Mouse (Mus musculus): ENCODE results near the gene Osbpl3. TPM values are rescaled to one million over a fixed set of nuclear protein-coding genes. Genes with fewer than 3 reads are reported as not detected.

The Osbpl3 gene
- polyA plus RNA-seq, 1 experiment: 23.3 TPM

DNA sequence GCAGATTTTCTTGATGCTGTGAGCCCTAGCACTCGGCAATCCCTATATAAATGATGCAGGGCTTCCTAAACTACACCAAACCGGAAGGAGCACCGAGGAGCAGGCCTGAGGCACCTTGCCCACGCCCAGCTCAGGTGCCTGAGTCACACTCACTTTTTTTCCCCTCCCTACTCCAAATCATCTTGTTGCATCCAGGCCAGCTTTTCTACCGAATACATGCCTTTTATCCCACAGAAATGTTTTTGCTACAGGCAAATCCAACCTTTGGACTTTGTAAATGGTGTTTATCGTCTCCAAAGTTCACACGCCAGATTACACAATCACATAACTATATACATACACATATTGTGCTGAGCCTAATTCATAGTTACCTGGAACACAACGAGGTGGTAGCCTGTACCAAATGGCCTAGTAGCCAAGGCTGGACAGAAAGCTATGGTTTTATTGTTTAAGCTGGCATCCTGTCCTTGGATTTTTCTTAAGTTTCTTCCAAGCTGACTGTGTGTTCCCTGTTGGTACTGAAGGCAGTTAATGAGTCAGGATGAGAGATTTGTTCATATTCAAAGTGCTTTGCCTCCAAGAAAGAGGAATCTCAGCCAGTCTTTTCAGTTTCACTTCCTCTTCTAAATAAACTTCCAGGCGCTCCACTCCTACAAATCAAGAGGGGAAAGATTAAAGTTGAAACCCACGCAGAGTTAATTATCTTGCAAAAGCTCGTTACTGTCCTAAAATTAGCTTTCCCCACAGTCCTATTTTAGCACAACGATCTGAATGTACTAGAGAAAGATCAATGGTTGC lies 1.7 kb upstream of the Osbpl3 start:
- no peaks in the 10 kb centered on the region; the same call in 1 of the 2 replicates for H3K9me3 ChIP-seq (replicated peaks; ENCODE audit: control insufficient read depth, insufficient read depth, low read length, poor library complexity, severe bottlenecking)
- H3K27ac ChIP-seq (ENCODE audit: insufficient read depth, low read length): no peak overlapping the region
- no peak overlapping the region for H3K9ac ChIP-seq (ENCODE audit: low read depth, poor library complexity, severe bottlenecking)
- no peak overlapping the region for H3K4me3 ChIP-seq (ENCODE audit: low read depth, low read length)
- H3K36me3 ChIP-seq (ENCODE audit: control insufficient read depth, insufficient read depth, low read length, poor library complexity, severe bottlenecking): no peaks in the 10 kb centered on the region
- no peak for TF ChIP-seq EP300 (IDR thresholded peaks at IDR 0.05; ENCODE audit: insufficient read depth, low read depth, low read length)
- TF ChIP-seq POLR2A (IDR thresholded peaks at IDR 0.05; ENCODE audit: insufficient read depth, low read length): no peak
- TF ChIP-seq CTCF (IDR thresholded peaks at IDR 0.05; ENCODE audit: low read depth, low read length): no peak
- peaks cover 3% of the 10 kb centered on the region for H3K4me1 ChIP-seq (ENCODE audit: control insufficient read depth, insufficient read depth, low read length)
- no peaks in the 10 kb centered on the region for H3K27me3 ChIP-seq (ENCODE audit: control insufficient read depth, insufficient read depth, low read length, poor library complexity, severe bottlenecking)

DNA sequence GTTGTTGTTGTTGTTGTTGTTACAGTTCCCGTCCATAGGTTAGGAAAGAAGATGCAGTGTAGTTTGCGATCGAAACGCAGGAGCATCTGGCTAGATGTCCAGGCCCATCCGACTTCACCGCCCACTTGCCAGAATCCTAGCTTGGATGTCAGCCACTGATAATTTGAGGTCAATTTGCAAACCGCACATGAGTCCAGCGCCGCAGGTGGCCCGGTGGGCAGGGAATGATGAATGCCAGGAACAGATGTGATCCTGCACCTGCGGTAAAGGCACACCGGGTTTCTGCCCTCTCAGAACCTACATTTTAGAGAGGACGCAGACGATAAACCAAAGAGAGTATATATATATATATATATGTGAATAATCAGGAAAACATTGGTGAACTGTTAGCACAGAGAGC lies 705 bp upstream of the Osbpl3 start:
- H3K27ac ChIP-seq (ENCODE audit: insufficient read depth, low read length): no peak overlapping the region
- no peaks in the 10 kb centered on the region for H3K9me3 ChIP-seq (replicated peaks; ENCODE audit: control insufficient read depth, insufficient read depth, low read length, poor library complexity, severe bottlenecking)
- peaks cover 3% of the 10 kb centered on the region for H3K4me1 ChIP-seq (ENCODE audit: control insufficient read depth, insufficient read depth, low read length)
- no peaks in the 10 kb centered on the region for H3K27me3 ChIP-seq (ENCODE audit: control insufficient read depth, insufficient read depth, low read length, poor library complexity, severe bottlenecking)
- peak overlapping the region; percentile 10 for H3K4me3 ChIP-seq (ENCODE audit: low read depth, low read length)
- TF ChIP-seq POLR2A (IDR thresholded peaks at IDR 0.05; ENCODE audit: insufficient read depth, low read length) (no peak), CTCF (IDR thresholded peaks at IDR 0.05; ENCODE audit: low read depth, low read length) (no peak), EP300 (IDR thresholded peaks at IDR 0.05; ENCODE audit: insufficient read depth, low read depth, low read length) (no peak)
- H3K36me3 ChIP-seq (ENCODE audit: control insufficient read depth, insufficient read depth, low read length, poor library complexity, severe bottlenecking): no peaks in the 10 kb centered on the region
- H3K9ac ChIP-seq (ENCODE audit: low read depth, poor library complexity, severe bottlenecking): no peak overlapping the region

DNA sequence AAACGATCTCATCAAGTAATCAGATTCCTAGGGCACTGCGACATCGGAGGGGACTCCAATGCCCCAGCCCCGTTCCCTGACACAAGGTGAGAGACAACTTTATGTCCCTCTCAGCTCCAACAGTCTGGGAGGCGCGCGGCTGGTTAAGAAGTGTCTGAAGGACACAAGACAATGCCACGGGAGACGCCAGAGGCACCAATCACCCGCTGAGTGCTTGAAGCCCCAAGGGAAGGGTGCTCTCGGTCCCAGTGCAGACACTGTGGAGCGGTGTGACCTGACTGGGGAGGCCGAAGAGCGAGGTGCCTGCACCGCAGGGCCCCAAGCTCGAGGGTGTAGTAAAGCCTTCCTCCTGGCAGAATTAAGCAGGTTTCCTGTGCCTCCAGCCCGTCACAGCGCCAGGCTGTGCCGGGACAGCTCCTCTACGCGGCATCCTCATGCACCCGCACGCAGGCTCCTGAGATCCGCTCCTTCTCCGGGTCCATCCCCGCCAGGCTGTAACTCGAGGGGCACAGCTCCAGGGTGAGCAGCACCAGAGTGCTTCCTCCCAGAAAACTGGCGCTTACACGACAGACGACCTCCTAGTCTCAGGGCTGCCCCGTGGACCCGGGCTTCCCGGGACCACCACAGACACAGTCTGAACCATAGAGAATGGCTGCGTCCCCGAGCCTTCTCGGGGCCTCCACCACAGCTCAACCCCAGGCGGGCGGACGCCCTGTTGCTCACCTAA lies 736 bp downstream of the Osbpl3 start:
- H3K27ac ChIP-seq (ENCODE audit: insufficient read depth, low read length): no peak overlapping the region
- no peaks in the 10 kb centered on the region for H3K36me3 ChIP-seq (ENCODE audit: control insufficient read depth, insufficient read depth, low read length, poor library complexity, severe bottlenecking)
- TF ChIP-seq CTCF (IDR thresholded peaks at IDR 0.05; ENCODE audit: low read depth, low read length): no peak
- TF ChIP-seq POLR2A (IDR thresholded peaks at IDR 0.05; ENCODE audit: insufficient read depth, low read length): no peak
- no peak for TF ChIP-seq EP300 (IDR thresholded peaks at IDR 0.05; ENCODE audit: insufficient read depth, low read depth, low read length)
- H3K4me3 ChIP-seq (ENCODE audit: low read depth, low read length): peak overlapping the region; percentile 78
- no peaks in the 10 kb centered on the region for H3K27me3 ChIP-seq (ENCODE audit: control insufficient read depth, insufficient read depth, low read length, poor library complexity, severe bottlenecking)
- H3K9ac ChIP-seq (ENCODE audit: low read depth, poor library complexity, severe bottlenecking): peak overlapping the region; percentile 73
- peaks cover 3% of the 10 kb centered on the region for H3K4me1 ChIP-seq (ENCODE audit: control insufficient read depth, insufficient read depth, low read length)
- no peaks in the 10 kb centered on the region for H3K9me3 ChIP-seq (replicated peaks; ENCODE audit: control insufficient read depth, insufficient read depth, low read length, poor library complexity, severe bottlenecking)

DNA sequence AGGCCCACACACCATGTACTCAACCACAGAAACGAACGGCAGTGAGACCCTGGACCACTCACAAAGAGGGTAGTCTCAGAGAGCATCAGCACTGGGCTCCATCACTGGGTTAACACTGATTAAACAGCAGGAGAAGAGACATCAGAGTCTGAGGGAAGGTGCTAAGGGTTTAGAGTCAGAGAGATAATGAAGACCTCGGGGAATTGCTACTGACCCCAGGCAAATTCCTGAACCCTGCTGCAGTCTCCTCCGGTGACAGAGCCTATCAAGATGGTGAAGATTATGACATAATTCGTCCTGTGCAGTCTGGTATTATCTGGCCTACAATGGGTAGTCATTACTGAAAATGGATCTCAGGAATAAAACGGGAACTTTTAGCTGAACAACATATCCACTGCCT lies 2.4 kb downstream of the Osbpl3 start:
- no peaks in the 10 kb centered on the region for H3K9me3 ChIP-seq (replicated peaks; ENCODE audit: control insufficient read depth, insufficient read depth, low read length, poor library complexity, severe bottlenecking)
- no peak overlapping the region for H3K27ac ChIP-seq (ENCODE audit: insufficient read depth, low read length)
- H3K4me3 ChIP-seq (ENCODE audit: low read depth, low read length): no peak overlapping the region
- H3K36me3 ChIP-seq (ENCODE audit: control insufficient read depth, insufficient read depth, low read length, poor library complexity, severe bottlenecking): no peaks in the 10 kb centered on the region
- H3K27me3 ChIP-seq (ENCODE audit: control insufficient read depth, insufficient read depth, low read length, poor library complexity, severe bottlenecking): no peaks in the 10 kb centered on the region
- no peak overlapping the region for H3K9ac ChIP-seq (ENCODE audit: low read depth, poor library complexity, severe bottlenecking)
- TF ChIP-seq EP300 (IDR thresholded peaks at IDR 0.05; ENCODE audit: insufficient read depth, low read depth, low read length) (no peak), CTCF (IDR thresholded peaks at IDR 0.05; ENCODE audit: low read depth, low read length) (no peak), POLR2A (IDR thresholded peaks at IDR 0.05; ENCODE audit: insufficient read depth, low read length) (no peak)
- H3K4me1 ChIP-seq (ENCODE audit: control insufficient read depth, insufficient read depth, low read length): peaks cover 3% of the 10 kb centered on the region

DNA sequence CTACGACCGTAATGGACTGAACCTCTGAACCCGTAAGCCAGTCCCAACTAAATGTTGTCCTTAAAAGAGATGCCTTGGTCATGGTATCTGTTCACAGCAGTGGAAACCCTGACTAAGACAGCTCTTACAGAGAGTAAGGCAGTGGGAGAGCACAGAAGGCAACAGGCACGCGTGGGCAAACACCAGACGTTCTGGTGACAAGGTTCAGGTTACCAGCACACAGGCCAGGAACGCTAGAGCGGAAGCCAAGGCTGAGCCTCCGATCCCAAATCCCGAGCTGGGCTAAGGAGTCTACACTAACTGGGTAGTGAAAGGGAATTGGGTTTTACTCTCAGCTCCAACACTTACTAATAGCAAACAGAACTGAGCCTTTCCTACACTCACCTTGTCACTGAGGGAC lies 3.8 kb downstream of the Osbpl3 start:
- Histone ChIP-seq H3K4me3 (ENCODE audit: low read depth, low read length) (no peak overlapping the region), H3K9me3 (replicated peaks; ENCODE audit: control insufficient read depth, insufficient read depth, low read length, poor library complexity, severe bottlenecking) (no peaks in the 10 kb centered on the region), H3K36me3 (ENCODE audit: control insufficient read depth, insufficient read depth, low read length, poor library complexity, severe bottlenecking) (no peaks in the 10 kb centered on the region), H3K9ac (ENCODE audit: low read depth, poor library complexity, severe bottlenecking) (no peak overlapping the region), H3K27ac (ENCODE audit: insufficient read depth, low read length) (no peak overlapping the region), H3K27me3 (ENCODE audit: control insufficient read depth, insufficient read depth, low read length, poor library complexity, severe bottlenecking) (no peaks in the 10 kb centered on the region), H3K4me1 (ENCODE audit: control insufficient read depth, insufficient read depth, low read length) (peaks cover 3% of the 10 kb centered on the region)
- TF ChIP-seq EP300 (IDR thresholded peaks at IDR 0.05; ENCODE audit: insufficient read depth, low read depth, low read length) (no peak), CTCF (IDR thresholded peaks at IDR 0.05; ENCODE audit: low read depth, low read length) (no peak), POLR2A (IDR thresholded peaks at IDR 0.05; ENCODE audit: insufficient read depth, low read length) (no peak)

DNA sequence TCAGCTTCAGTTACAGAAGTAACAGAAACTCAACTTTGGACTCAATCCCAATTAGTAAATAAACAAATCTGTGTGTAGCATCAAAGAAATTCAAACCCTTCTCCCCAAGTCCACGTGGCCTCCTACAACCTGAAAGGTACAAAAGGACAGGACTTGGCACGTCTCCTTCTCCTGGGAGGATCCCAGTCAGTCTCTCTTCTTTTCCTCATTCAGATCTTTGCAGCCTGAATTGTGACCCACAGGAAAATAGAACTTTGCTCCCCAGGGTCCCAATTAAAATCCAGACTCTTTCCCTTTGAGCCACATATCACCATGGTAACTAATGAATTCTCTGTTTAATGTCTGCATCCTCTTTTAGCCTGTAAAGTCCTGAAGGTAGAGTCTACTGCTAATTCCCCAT lies 10.4 kb downstream of the Osbpl3 start:
- TF ChIP-seq POLR2A (IDR thresholded peaks at IDR 0.05; ENCODE audit: insufficient read depth, low read length) (no peak), EP300 (IDR thresholded peaks at IDR 0.05; ENCODE audit: insufficient read depth, low read depth, low read length) (no peak), CTCF (IDR thresholded peaks at IDR 0.05; ENCODE audit: low read depth, low read length) (no peak)
- peaks cover 3% of the 10 kb centered on the region for H3K9me3 ChIP-seq (replicated peaks; ENCODE audit: control insufficient read depth, insufficient read depth, low read length, poor library complexity, severe bottlenecking)

More for the DNA sequence above, 10.4 kb downstream of the Osbpl3 start:
- H3K27me3 ChIP-seq (ENCODE audit: control insufficient read depth, insufficient read depth, low read length, poor library complexity, severe bottlenecking): no peaks in the 10 kb centered on the region
- H3K9ac ChIP-seq (ENCODE audit: low read depth, poor library complexity, severe bottlenecking): no peak overlapping the region
- no peaks in the 10 kb centered on the region for H3K4me1 ChIP-seq (ENCODE audit: control insufficient read depth, insufficient read depth, low read length)
- no peaks in the 10 kb centered on the region for H3K36me3 ChIP-seq (ENCODE audit: control insufficient read depth, insufficient read depth, low read length, poor library complexity, severe bottlenecking)
- H3K27ac ChIP-seq (ENCODE audit: insufficient read depth, low read length): no peak overlapping the region
- H3K4me3 ChIP-seq (ENCODE audit: low read depth, low read length): no peak overlapping the region

Data from ES-Bruce4 (cell line).